Mouse (Mus musculus): ENCODE measurements around the gene Rptor. TPM values are rescaled to one million over a fixed set of nuclear protein-coding genes. Genes with fewer than 3 reads are reported as not detected.
A peak's percentile ranks its signal among the peaks of the same experiment; 100 is the strongest.

Gene Rptor
- total and polyA plus RNA-seq, 3 experiments, result 19.7 to 32.4 (median 32.1) TPM

DNA sequence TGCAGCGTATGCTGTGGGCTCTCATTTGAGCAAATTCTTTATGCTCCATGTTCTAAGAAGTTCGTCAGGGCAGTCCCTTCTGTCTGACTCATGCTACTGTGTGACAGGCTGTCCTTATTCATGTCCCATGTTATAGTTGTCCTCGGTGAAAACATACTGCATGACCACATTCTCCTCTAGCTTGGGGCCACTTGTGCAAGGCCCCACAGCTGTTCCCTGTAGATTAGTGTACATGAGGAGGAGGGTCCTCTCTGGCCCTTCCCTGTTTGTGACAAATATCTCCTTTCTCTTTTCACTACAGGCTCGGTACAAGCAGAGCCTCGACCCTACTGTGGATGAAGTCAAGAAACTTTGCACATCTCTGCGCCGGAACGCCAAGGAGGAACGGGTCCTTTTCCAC is 122.0 kb downstream of the Rptor start:
- Histone ChIP-seq H3K79me2 (replicated peaks; ENCODE audit: control insufficient read depth, insufficient read depth, low read length) (peaks cover 1% of the 10 kb centered on the region; the same call in 1 of the 2 replicates), H3K9ac (ENCODE audit: low read depth, low read length) (no peak overlapping the region), H3K4me3 (no peak overlapping the region), H3K36me3 (ENCODE audit: control insufficient read depth, insufficient read depth, low read length) (no peaks in the 10 kb centered on the region), H3K4me1 (ENCODE audit: control insufficient read depth, insufficient read depth, low read length) (peaks cover 5% of the 10 kb centered on the region), H3K27me3 (ENCODE audit: control insufficient read depth, insufficient read depth, low read length) (no peaks in the 10 kb centered on the region), H3K27ac (no peak overlapping the region)
- 85% methylated on average over 9 of the region's 9 CpGs for WGBS
- DNase-seq, result no peak
- intact Hi-C loops (cut with DNase I), result no loop called here
- TF ChIP-seq POLR2A (IDR thresholded peaks at IDR 0.05; ENCODE audit: insufficient read depth, low read depth, low read length) (no peak), CTCF (IDR thresholded peaks at IDR 0.05) (no peak), EP300 (IDR thresholded peaks at IDR 0.05; ENCODE audit: insufficient read depth, low read depth, low read length) (no peak)

DNA sequence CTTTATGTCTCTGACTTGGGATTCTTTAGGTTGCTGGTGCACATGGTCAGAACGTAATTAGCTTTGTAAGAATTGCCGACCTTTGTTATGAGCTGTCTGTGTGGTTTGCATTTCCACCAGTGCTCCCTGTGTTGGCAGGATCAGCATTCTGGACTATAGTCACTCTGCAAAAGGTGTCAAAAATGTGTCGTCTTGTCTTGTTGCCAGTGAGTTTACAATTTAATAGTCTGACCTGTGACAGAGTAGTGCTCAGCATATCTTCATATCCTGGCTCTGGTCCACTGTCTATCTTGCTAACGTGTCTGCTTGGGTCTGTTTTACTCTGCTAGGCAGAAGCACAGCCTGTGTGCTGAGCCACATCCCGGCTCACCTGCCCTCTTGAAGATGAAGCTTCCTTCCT is 128.7 kb downstream of the Rptor start:
- H3K9ac ChIP-seq (ENCODE audit: low read depth, low read length), result no peak overlapping the region
- no peak for DNase-seq
- H3K4me3 ChIP-seq, result no peak overlapping the region
- peak overlapping the region; percentile 2; the same call in 1 of the 2 replicates for H3K27ac ChIP-seq
- TF ChIP-seq POLR2A (IDR thresholded peaks at IDR 0.05; ENCODE audit: insufficient read depth, low read depth, low read length), result no peak
- TF ChIP-seq EP300 (IDR thresholded peaks at IDR 0.05; ENCODE audit: insufficient read depth, low read depth, low read length), result no peak
- TF ChIP-seq CTCF (IDR thresholded peaks at IDR 0.05), result no peak
- H3K27me3 ChIP-seq (ENCODE audit: control insufficient read depth, insufficient read depth, low read length), result no peaks in the 10 kb centered on the region
- 38% methylated on average over 5 of the region's 5 CpGs for WGBS
- peaks cover 6% of the 10 kb centered on the region for H3K36me3 ChIP-seq (ENCODE audit: control insufficient read depth, insufficient read depth, low read length)
- H3K4me1 ChIP-seq (ENCODE audit: control insufficient read depth, insufficient read depth, low read length), result peaks cover 22% of the 10 kb centered on the region
- intact Hi-C loops (cut with DNase I), result no loop called here
- H3K79me2 ChIP-seq (replicated peaks; ENCODE audit: control insufficient read depth, insufficient read depth, low read length), result 0 out of 2 replicates have a peak, but pooled peaks cover 2% of the 10 kb centered on the region

DNA sequence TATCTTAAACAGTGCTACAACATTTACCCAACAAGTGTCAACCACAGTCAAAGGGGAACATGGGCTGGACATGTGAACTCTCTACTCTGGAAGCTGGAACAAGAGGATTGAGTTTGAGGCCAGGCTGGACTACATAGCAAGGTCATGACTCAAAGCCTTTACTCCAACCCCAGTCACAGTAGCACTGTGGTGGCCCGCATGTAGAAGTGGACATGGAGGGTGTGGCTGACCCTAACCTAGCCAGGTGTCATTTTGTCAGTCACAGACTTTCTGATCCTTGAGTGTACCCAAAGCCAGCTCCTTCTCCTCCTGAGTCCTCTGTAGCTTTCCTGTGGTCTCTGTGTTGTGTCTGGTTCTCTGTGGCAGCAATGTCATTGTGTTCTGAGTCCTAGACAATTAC is 129.7 kb downstream of the Rptor start:
- intact Hi-C loops (cut with DNase I), result no loop called here
- peak overlapping the region; percentile 68 for H3K27ac ChIP-seq
- no peak overlapping the region for H3K9ac ChIP-seq (ENCODE audit: low read depth, low read length)

DNA sequence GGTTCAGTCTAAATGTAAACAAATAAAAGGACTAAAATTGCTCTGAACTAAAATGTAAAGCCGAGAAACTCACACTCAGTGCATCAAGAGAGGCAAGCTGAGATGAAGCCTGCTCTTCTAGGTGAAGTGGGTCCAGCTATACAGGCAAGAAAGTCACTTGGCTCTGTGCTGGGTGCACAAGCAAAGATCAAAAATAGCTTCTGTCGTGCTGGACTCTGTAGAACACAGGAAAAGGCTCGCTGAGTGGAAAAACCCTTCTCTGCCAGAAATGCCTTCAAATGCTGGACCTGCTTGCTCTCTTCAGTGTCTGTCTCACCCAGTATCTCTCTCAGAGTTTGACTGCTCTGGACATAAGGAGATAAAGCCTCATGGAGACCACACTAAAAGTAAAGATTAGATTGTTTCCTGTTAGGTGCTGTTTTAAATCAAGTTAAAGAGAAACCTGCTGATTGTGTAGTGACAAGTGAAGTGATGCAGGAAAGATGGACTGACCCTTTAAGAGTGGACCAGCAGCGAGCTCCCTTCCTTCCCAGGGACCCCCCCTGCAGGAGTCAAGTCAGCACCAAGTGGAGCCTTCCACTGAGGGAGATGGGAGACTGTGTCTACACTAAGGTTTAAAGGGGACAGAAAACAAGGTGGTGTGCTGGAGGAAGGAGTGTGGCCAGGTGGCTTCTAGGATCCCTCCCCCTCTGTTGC is 130.4 kb downstream of the Rptor start:
- H3K36me3 ChIP-seq (ENCODE audit: control insufficient read depth, insufficient read depth, low read length), result peaks cover 6% of the 10 kb centered on the region
- peaks cover 22% of the 10 kb centered on the region for H3K4me1 ChIP-seq (ENCODE audit: control insufficient read depth, insufficient read depth, low read length)
- peak in 1 of 2 experiments; percentile 42 for DNase-seq
- H3K27ac ChIP-seq, result peak overlapping the region; percentile 68
- H3K9ac ChIP-seq (ENCODE audit: low read depth, low read length), result no peak overlapping the region
- H3K79me2 ChIP-seq (replicated peaks; ENCODE audit: control insufficient read depth, insufficient read depth, low read length), result peaks cover 4% of the 10 kb centered on the region; the same call in 1 of the 2 replicates
- TF ChIP-seq CTCF (IDR thresholded peaks at IDR 0.05) (no peak), EP300 (IDR thresholded peaks at IDR 0.05; ENCODE audit: insufficient read depth, low read depth, low read length) (no peak), POLR2A (IDR thresholded peaks at IDR 0.05; ENCODE audit: insufficient read depth, low read depth, low read length) (no peak)
- intact Hi-C loops (cut with DNase I), result no loop called here
- WGBS, result 12% methylated on average over 4 of the region's 4 CpGs
- H3K27me3 ChIP-seq (ENCODE audit: control insufficient read depth, insufficient read depth, low read length), result no peaks in the 10 kb centered on the region
- H3K4me3 ChIP-seq, result no peak overlapping the region

More for the DNA sequence above, 129.7 kb downstream of the Rptor start:
- H3K27me3 ChIP-seq (ENCODE audit: control insufficient read depth, insufficient read depth, low read length), result no peaks in the 10 kb centered on the region
- TF ChIP-seq EP300 (IDR thresholded peaks at IDR 0.05; ENCODE audit: insufficient read depth, low read depth, low read length), result 0 out of 2 replicates have a peak, but pooled peaks have one; percentile 12
- TF ChIP-seq POLR2A (IDR thresholded peaks at IDR 0.05; ENCODE audit: insufficient read depth, low read depth, low read length), result no peak
- H3K79me2 ChIP-seq (replicated peaks; ENCODE audit: control insufficient read depth, insufficient read depth, low read length), result peaks cover 4% of the 10 kb centered on the region; the same call in 1 of the 2 replicates
- WGBS, result 58% methylated on average over 1 of the region's 1 CpGs
- H3K36me3 ChIP-seq (ENCODE audit: control insufficient read depth, insufficient read depth, low read length), result peaks cover 6% of the 10 kb centered on the region
- no peak overlapping the region for H3K4me3 ChIP-seq
- DNase-seq, result no peak
- peaks cover 22% of the 10 kb centered on the region for H3K4me1 ChIP-seq (ENCODE audit: control insufficient read depth, insufficient read depth, low read length)

DNA sequence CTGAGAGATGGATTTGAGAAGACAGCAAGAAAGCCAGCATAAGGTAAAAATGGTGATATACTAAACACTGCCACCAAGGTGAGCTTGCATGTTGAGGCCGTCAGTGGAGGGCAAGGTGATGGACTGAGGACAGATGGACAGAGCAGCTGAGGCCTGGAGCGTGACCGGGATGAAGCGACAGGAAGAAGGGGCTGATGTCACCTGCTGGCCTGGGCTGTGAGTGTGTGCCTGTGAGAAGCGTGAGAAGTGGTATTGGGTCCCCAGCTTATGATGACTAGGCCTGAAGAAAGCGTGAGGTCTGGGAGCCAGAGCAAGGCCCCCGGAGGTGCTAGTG is 130.9 kb downstream of the Rptor start:
- DNase-seq, result no peak

DNA sequence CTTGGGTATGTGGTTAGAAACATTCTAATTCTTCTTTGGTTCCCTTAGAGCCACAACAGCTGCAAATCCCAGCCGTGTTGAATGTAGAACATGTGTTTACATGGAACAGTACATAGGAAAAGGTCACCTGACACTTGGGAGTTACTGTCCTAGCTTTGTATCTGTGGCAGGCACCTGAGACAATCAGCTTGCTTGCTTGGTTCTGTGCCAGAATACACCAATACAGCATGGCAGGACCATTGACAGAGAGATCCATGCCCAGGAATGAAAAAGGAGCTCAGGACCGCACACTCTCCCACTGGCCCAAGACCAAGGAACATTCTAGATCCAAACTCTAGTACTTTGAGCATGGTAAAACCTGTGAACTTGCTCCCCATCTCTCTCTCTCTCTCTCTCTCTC is 132.4 kb downstream of the Rptor start:
- H3K27me3 ChIP-seq (ENCODE audit: control insufficient read depth, insufficient read depth, low read length), result no peaks in the 10 kb centered on the region
- H3K36me3 ChIP-seq (ENCODE audit: control insufficient read depth, insufficient read depth, low read length), result peaks cover 6% of the 10 kb centered on the region
- no peak overlapping the region for H3K4me3 ChIP-seq
- no peak for TF ChIP-seq EP300 (IDR thresholded peaks at IDR 0.05; ENCODE audit: insufficient read depth, low read depth, low read length)
- TF ChIP-seq CTCF (IDR thresholded peaks at IDR 0.05), result no peak
- TF ChIP-seq POLR2A (IDR thresholded peaks at IDR 0.05; ENCODE audit: insufficient read depth, low read depth, low read length), result no peak
- H3K27ac ChIP-seq, result no peak overlapping the region
- peaks cover 4% of the 10 kb centered on the region; the same call in 1 of the 2 replicates for H3K79me2 ChIP-seq (replicated peaks; ENCODE audit: control insufficient read depth, insufficient read depth, low read length)
- 75% methylated on average over 2 of the region's 2 CpGs for WGBS
- no peak overlapping the region for H3K9ac ChIP-seq (ENCODE audit: low read depth, low read length)
- intact Hi-C loops (cut with DNase I), result no loop called here
- H3K4me1 ChIP-seq (ENCODE audit: control insufficient read depth, insufficient read depth, low read length), result peaks cover 22% of the 10 kb centered on the region
- DNase-seq, result no peak

More for the DNA sequence above, 130.9 kb downstream of the Rptor start:
- Histone ChIP-seq H3K9ac (ENCODE audit: low read depth, low read length) (no peak overlapping the region), H3K27me3 (ENCODE audit: control insufficient read depth, insufficient read depth, low read length) (no peaks in the 10 kb centered on the region), H3K4me1 (ENCODE audit: control insufficient read depth, insufficient read depth, low read length) (peaks cover 22% of the 10 kb centered on the region), H3K4me3 (no peak overlapping the region), H3K36me3 (ENCODE audit: control insufficient read depth, insufficient read depth, low read length) (peaks cover 6% of the 10 kb centered on the region), H3K27ac (peak overlapping the region; percentile 68; the same call in 1 of the 2 replicates), H3K79me2 (replicated peaks; ENCODE audit: control insufficient read depth, insufficient read depth, low read length) (peaks cover 4% of the 10 kb centered on the region; the same call in 1 of the 2 replicates)
- intact Hi-C loops (cut with DNase I), result no loop called here
- 84% methylated on average over 7 of the region's 7 CpGs for WGBS
- no peak for TF ChIP-seq CTCF (IDR thresholded peaks at IDR 0.05)
- no peak for TF ChIP-seq POLR2A (IDR thresholded peaks at IDR 0.05; ENCODE audit: insufficient read depth, low read depth, low read length)
- no peak for TF ChIP-seq EP300 (IDR thresholded peaks at IDR 0.05; ENCODE audit: insufficient read depth, low read depth, low read length)

Measured in heart, adult 2 months (tissue).